Mouse (Mus musculus) limb, embryonic 14.5 days (tissue): ENCODE measurements around the gene Naa40. TPM values are rescaled to one million over a fixed set of nuclear protein-coding genes. Genes with fewer than 3 reads are reported as not detected.

Experiments used
- ATAC-seq: fragments of 200-750 bp; cut with Nextera tagmentation; 2 replicates; pipeline ENCODE4 v1.8.0; 2017; ENCODE audit warnings: low read depth, moderate number of reproducible peaks, moderate TSS enrichment; ENCODE audit not compliant: low FRiP score
- DNase-seq: peaks from one replicate; pipeline ENCODE4 v3.0.0-alpha.2; 2015; ENCODE audit warnings: low spot score
- H3K27ac ChIP-seq: fragments of 300-500 bp; sonication (generic); replicated peaks from 2 replicates; pipeline ENCODE4 v1.5.1; 2014; ENCODE audit warnings: low read depth, mild to moderate bottlenecking, low read length, moderate library complexity, mixed read lengths
- H3K27me3 ChIP-seq: fragments of 300-500 bp; sonication (generic); 2 replicates; pipeline ENCODE4 v1.6.1; 2014; ENCODE audit warnings: low read length, mixed read lengths; ENCODE audit not compliant: control insufficient read depth, insufficient read depth
- H3K36me3 ChIP-seq: fragments of 300-500 bp; sonication (generic); 2 replicates; pipeline ENCODE4 v1.6.1; 2014; ENCODE audit warnings: mild to moderate bottlenecking, low read length, moderate library complexity, mixed read lengths; ENCODE audit not compliant: control insufficient read depth, insufficient read depth
- H3K4me1 ChIP-seq: fragments of 300-500 bp; sonication (generic); 2 replicates; pipeline ENCODE4 v1.6.1; 2014; ENCODE audit warnings: antibody characterized with exemption, low read length, mixed read lengths; ENCODE audit not compliant: control insufficient read depth, insufficient read depth
- H3K4me2 ChIP-seq: fragments of 300-500 bp; sonication (generic); replicated peaks from 2 replicates; pipeline ENCODE4 v1.6.1; 2014; ENCODE audit warnings: low read depth, mild to moderate bottlenecking, low read length, moderate library complexity; ENCODE audit not compliant: severe bottlenecking
- H3K4me3 ChIP-seq: fragments of 300-500 bp; sonication (generic); replicated peaks from 2 replicates; pipeline ENCODE4 v1.5.1; 2014; ENCODE audit warnings: low read length
- H3K9ac ChIP-seq: fragments of 300-500 bp; sonication (generic); 2 replicates; pipeline ENCODE4 v1.6.1; 2014; ENCODE audit warnings: mild to moderate bottlenecking, low read depth, low read length, moderate library complexity; ENCODE audit not compliant: severe bottlenecking
- H3K9me3 ChIP-seq: fragments of 300-500 bp; sonication (generic); 2 replicates; pipeline ENCODE4 v1.6.1; 2016; ENCODE audit warnings: low read length; ENCODE audit not compliant: control insufficient read depth
- POLR2A ChIP-seq: fragments of 200-500 bp; IDR thresholded peaks from 2 replicates; pipeline ENCODE4 v1.8.0; 2012; ENCODE audit warnings: inconsistent platforms, mild to moderate bottlenecking, moderate library complexity, borderline replicate concordance; ENCODE audit not compliant: insufficient read depth, insufficient read length; ENCODE audit errors: extremely low read depth
- WGBS: fragments of 180-500 bp; shearing (Covaris S2); extraction: QIAGEN DNeasy Blood & Tissue Kit; methylation state at CpG from one replicate; pipeline ENCODE4 v1.1.7; 2014; 5-methylcytosine and 5-hydroxymethylcytosine counted together
- polyA plus RNA-seq, 2 experiments: library from polyadenylated mRNA; depleted of rRNA in 1 of 2; stranded (reverse) in 1 of 2; unstranded in 1 of 2; fragments of >200 nt; fragmentation: Nextera tagmentation in 1 of 2; extraction: Ambion mirVana in 1 of 2; gene quantifications; 2 replicates each; pipeline versions ENCODE4 v1.2.1 to v1.2.3; 2012 to 2014

Naa40 gene
- polyA plus RNA-seq, 2 experiments: 50.1 to 55.9 TPM

- no peak for TF ChIP-seq POLR2A
- 0 out of 2 replicates have a peak, but pooled peaks cover 3% of the 10 kb centered on the region for H3K9me3 ChIP-seq
- peak overlapping the region; percentile 56 for H3K27ac ChIP-seq
- peak overlapping the region; percentile 4; the same call in 1 of the 2 replicates for H3K4me2 ChIP-seq
- H3K9ac ChIP-seq: no peak overlapping the region
- H3K4me3 ChIP-seq: no peak overlapping the region
- H3K4me1 ChIP-seq: peaks cover 43% of the 10 kb centered on the region
- DNase-seq (no peak), ATAC-seq (no peak)
- 37% methylated on average over 6 of the region's 6 CpGs for WGBS
- H3K36me3 ChIP-seq: no peaks in the 10 kb centered on the region
- H3K27me3 ChIP-seq: no peaks in the 10 kb centered on the region
Observed at GRCm38 (mm10) chr19:7264766-7265331, 23.9 kb upstream of the Naa40 start.

DNA sequence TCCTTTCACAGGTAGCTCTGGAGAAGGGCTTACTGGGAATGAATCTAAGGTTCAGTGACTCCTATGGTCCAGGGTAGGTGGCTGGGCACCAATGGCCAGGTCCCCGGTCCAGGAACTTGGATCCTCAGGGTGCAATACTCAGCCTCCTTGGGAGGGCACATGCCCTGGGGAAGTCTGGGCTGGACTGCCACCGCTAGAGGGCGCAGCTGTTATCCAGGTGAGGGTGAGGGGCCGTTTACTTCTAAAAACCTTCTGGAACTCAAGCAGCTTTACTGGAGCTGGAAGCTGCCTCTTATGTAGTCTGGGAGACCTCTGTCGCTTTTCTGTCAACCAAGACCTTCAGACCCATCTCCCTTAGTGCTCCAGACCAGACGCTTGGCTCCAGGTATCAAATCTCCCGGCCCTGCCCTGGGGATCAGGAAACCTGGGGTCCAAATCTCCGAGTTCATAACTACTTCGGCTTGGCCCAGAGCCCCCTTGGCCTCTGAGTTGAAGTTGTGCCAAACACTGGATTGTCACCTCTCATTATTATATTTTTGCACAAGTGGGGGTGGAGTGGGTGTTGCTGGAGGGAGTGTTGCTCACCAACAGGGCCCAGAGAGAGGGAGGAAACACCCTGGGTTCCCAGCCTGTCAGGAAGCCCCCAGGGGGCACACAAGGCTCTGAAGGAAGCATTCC lies 23.2 kb upstream of the Naa40 start:
- 6% methylated on average over 9 of the region's 9 CpGs for WGBS
- peaks cover 38% of the 10 kb centered on the region for H3K4me1 ChIP-seq
- peak overlapping the region; percentile 56 for H3K27ac ChIP-seq
- H3K9me3 ChIP-seq: 0 out of 2 replicates have a peak, but pooled peaks cover 3% of the 10 kb centered on the region
- DNase-seq (peak; percentile 80), ATAC-seq (no peak)
- H3K9ac ChIP-seq: no peak overlapping the region
- H3K27me3 ChIP-seq: no peaks in the 10 kb centered on the region
- no peak for TF ChIP-seq POLR2A
- H3K36me3 ChIP-seq: no peaks in the 10 kb centered on the region
- H3K4me2 ChIP-seq: peak overlapping the region; percentile 4; the same call in 1 of the 2 replicates
- no peak overlapping the region for H3K4me3 ChIP-seq

DNA sequence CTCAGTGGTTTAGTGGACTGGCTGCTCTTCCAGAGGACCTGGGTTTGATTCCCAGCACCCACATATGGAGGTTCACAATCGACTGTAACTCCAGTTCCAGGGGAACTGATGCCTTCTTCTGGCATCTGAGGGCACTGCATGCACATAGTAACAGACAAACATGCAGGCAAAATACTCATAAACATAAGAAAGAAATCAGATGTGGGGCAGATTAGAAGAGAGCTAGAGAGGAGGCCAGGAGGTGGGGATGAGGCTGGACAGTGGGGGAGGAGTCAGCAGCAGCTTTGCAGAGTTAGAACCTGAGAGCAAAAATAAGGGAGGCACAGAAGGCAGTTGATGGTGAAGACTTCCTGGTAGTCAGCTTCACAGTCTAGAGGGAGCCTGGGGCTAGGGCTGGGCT lies 21.6 kb upstream of the Naa40 start:
- Histone ChIP-seq H3K27ac (no peak overlapping the region), H3K4me3 (no peak overlapping the region), H3K36me3 (no peaks in the 10 kb centered on the region), H3K27me3 (no peaks in the 10 kb centered on the region), H3K9ac (no peak overlapping the region), H3K4me1 (peaks cover 34% of the 10 kb centered on the region), H3K9me3 (0 out of 2 replicates have a peak, but pooled peaks cover 3% of the 10 kb centered on the region), H3K4me2 (no peak overlapping the region)
- DNase-seq (no peak), ATAC-seq (no peak)
- TF ChIP-seq POLR2A: no peak
- 85% methylated on average over 1 of the region's 1 CpGs for WGBS

DNA sequence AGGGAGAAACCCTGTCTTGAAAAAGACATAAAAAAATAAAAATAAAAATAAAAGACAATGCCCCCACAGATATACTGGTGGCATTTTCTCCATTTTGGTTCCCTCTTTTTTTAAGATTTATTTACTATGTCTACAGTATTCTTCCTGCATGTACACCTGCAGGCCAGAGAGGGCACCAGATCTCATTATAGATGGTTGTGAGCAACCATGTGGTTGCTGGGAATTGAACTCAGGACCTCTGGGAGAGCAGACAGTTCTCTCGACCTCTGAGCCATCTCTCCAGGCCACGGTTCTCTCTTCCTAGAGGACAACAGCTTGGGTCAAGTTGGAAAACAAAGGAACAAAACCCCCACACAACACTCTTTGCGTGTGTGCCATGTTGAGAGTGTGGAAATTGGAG lies 21.0 kb upstream of the Naa40 start:
- Histone ChIP-seq H3K4me3 (no peak overlapping the region), H3K27ac (no peak overlapping the region), H3K27me3 (no peaks in the 10 kb centered on the region), H3K36me3 (no peaks in the 10 kb centered on the region), H3K9ac (no peak overlapping the region), H3K9me3 (0 out of 2 replicates have a peak, but pooled peaks cover 3% of the 10 kb centered on the region), H3K4me2 (no peak overlapping the region), H3K4me1 (peaks cover 28% of the 10 kb centered on the region)
- WGBS: 90% methylated on average over 3 of the region's 3 CpGs
- DNase-seq (no peak), ATAC-seq (no peak)
- TF ChIP-seq POLR2A: no peak

GRCm38 (mm10) chr19:7261476-7261875 lies 20.5 kb upstream of the Naa40 start:
- no peak overlapping the region for H3K9ac ChIP-seq
- no peaks in the 10 kb centered on the region for H3K36me3 ChIP-seq
- 0 out of 2 replicates have a peak, but pooled peaks cover 3% of the 10 kb centered on the region for H3K9me3 ChIP-seq
- ATAC-seq (no peak), DNase-seq (no peak)
- TF ChIP-seq POLR2A: no peak
- WGBS: 97% methylated on average over 1 of the region's 1 CpGs
- no peak overlapping the region for H3K4me3 ChIP-seq
- no peaks in the 10 kb centered on the region for H3K27me3 ChIP-seq
- no peak overlapping the region for H3K4me2 ChIP-seq
- no peak overlapping the region for H3K27ac ChIP-seq
- H3K4me1 ChIP-seq: peaks cover 24% of the 10 kb centered on the region
